Mouse (Mus musculus) B cell, adult (primary cell): ENCODE results near the gene Abo. TPM values are rescaled to one million over a fixed set of nuclear protein-coding genes. Genes with fewer than 3 reads are reported as not detected.

ENCODE experiments used
- total RNA-seq: library from RNA; stranded (reverse); gene quantifications from 4 replicates; pipeline ENCODE4 v1.2.4, GENCODE M21; 2023; ENCODE audit not compliant: inconsistent age

Gene Abo
- not detected in 4 replicates for total RNA-seq

DNA sequence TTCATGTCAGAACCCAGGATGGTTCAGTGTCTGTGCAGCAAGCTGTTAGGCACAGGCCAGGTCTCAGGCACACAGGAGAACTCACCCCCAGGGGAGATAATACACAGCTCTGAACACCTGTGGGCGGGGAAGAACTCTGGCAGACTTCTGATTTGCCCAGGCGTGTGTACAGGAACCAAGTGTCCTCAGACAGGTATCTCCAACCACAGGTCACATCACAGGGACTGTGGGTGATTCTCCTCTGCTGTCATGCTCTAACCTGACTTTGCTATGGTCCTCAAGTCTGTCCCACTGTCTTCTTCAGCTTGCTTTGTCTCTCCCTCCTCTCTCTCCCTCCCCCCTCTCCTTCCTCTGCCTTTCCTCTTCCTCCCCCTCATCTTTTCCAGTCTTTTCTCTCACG is at the start of gene Abo:
Gene Abo (minus strand): TSS at position 101 of the 400 bp plus-strand sequence.

DNA sequence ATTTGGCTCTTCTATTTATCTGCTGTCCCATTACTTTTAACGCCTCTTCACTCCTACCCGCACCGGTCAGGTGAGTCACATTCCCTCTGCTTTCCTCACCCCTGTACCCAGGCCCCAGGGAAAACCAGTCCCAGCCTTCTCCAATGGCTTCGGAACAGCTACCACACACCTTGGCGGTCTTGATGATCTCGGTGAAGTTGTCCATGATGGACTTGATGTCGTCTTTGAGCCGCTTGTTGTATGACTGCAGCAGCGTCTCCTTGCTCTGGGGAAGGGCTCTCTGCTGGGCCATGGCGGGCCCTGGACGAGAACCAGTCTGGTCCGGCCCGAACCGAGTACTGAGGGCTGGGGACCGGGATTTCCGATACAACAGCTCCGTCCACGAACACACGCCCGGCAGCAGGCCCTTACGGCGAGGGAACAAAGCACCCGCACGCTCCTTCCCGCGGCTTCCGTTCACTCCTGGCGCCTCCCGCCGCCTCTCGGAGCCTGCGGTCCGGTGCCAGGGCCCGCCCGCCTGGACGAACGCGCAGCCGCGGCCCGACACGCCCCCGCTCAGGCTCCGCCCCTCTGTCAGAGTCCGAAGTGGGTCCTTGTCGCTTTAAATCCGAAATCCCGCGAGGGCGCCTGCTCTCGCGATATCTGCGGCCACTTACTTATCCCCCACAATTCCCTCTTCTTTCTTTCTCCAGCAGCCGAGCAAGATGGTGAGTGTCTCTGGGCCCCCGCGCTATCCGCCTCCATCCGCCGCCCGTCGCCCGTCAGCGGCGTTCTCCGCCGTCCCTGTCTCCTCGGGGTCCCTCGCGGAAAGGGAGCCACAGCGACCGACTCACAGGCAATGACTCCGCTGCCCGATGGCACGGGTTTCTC is 45.6 kb upstream of the Abo start, which contains the start of the genes Med22 and Rpl7a:
Gene Med22 (minus strand): TSS at position 554 of the 870 bp plus-strand sequence.
Gene Rpl7a (plus strand): TSS at position 641 of the 870 bp plus-strand sequence.

DNA sequence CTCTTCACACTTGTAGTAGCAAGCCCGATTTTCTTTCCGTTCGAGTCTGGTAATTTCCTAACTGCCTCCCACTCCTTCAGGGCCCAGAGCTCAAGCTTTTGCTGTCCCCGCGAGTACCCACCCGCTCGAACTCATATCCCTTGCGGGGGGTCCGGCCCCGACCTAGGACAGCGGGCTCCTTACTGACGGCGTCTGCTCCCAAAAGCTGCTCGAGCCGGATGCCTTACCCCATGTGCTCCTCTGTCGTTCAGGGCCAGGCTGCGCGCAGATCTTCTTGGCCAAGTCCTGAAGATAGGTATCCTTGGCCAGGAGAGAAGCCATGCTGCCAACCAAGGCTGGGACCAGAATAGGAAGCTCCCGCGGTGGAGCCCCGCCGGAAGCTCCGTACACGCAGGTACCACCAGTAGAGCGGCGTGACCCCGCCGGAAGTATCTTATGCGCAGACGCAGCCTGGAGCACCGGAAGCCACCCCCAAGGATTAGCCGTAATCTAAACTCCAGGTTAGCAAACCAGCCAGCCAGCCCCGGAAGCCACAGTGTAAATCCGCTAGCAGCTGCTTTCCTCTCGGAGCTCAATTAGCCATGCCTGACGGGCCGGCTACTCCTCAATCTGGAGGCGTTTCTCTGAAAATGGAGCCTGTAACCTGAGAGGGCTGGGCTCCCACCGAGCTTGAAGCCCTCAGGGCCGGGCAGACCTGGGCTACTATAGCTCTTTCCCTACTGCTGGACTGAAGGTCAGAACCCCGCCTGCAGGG is 37.9 kb upstream of the Abo start, which contains the start of gene Surf6:
Gene Surf6 (minus strand): TSS at position 413 of the 754 bp plus-strand sequence.

Other genes starting within 250 kb of the Abo start
- 4.2 to 6.8 TPM (median 4.3 TPM) in 4 replicates for gene Fam69b, start 236.5 kb downstream of the Abo start, total RNA-seq
- not detected in 4 replicates for gene Lcn4, start 193.7 kb downstream of the Abo start, total RNA-seq
- 66.0 to 76.3 TPM (median 70.9 TPM) in 4 replicates for gene Surf6, start 37.9 kb upstream of the Abo start, total RNA-seq
- 14.9 to 18.4 TPM (median 17.2 TPM) in 4 replicates for gene Med22, start 45.7 kb upstream of the Abo start, total RNA-seq
- 716 to 763 TPM (median 757 TPM) in 4 replicates for gene Rpl7a, start 45.8 kb upstream of the Abo start, total RNA-seq
- 45.9 to 55.5 TPM (median 50.3 TPM) in 4 replicates for gene Surf2, start 51.4 kb upstream of the Abo start, total RNA-seq
- 55.8 to 77.5 TPM (median 60.0 TPM) in 4 replicates for gene Surf1, start 51.6 kb upstream of the Abo start, total RNA-seq
- gene Surf4, start 68.9 kb upstream of the Abo start, total RNA-seq = 58.8 to 67.2 TPM (median 62.0 TPM) in 4 replicates
- not detected in 4 replicates for gene Stkld1, start 69.1 kb upstream of the Abo start, total RNA-seq
- gene Rexo4, start 99.4 kb upstream of the Abo start, total RNA-seq = 56.8 to 74.9 TPM (median 67.4 TPM) in 4 replicates
- gene Adamts13, start 108.4 kb upstream of the Abo start, total RNA-seq = 0.16 TPM in 1 of 4 replicates, not detected in the others
- 36.1 to 44.2 TPM (median 39.9 TPM) in 4 replicates for gene Cacfd1, start 144.9 kb upstream of the Abo start, total RNA-seq
- 6.8 to 9.0 TPM (median 8.5 TPM) in 4 replicates for gene Slc2a6, start 163.0 kb upstream of the Abo start, total RNA-seq
- not detected in 4 replicates for gene Mymk, start 207.2 kb upstream of the Abo start, total RNA-seq
- gene Adamtsl2, start 214.4 kb upstream of the Abo start, total RNA-seq = 1.6 to 5.0 TPM (median 3.4 TPM) in 4 replicates